Mouse (Mus musculus) frontal cortex, postnatal 10 days (tissue): ENCODE results near the gene Irf2bpl.

Source experiments
- DNase-seq, 2 experiments: peaks; one replicate each; pipeline ENCODE4 v3.0.0; 2022; ENCODE audit warnings: low spot score in 2 of 2, mixed read lengths in 1 of 2

The Irf2bpl gene

GRCm38 (mm10) chr12:86887381-86888129, 3.0 kb upstream of the Irf2bpl start:
- DNase-seq, result no peak

DNA sequence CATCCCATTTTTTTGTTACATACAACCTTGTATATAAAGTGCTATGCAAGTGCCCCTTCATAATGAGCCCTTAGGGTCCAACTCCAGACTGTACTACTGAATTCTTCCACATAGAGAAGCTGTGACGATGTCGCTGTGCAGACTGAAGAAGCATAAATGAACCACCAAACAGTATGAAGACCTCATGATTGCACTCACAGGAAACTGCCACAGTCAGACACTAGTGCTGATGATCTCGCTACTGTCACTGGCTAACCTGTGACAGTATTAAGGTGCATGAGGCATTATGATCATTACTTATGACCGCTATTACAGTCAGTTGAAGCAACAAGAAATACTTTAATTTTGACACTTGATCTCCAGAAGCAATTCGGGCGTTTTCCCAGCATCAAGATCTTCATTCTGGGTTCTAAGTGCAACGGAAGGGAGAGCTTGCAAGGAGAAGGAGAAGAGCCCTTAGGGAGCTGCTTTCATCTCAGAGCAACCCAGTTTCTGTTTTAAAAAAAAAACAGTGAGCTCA, 1.9 kb upstream of the Irf2bpl start:
- DNase-seq, result no peak

GRCm38 (mm10) chr12:86885746-86886145, 1.1 kb upstream of the Irf2bpl start:
- no peak for DNase-seq

DNA sequence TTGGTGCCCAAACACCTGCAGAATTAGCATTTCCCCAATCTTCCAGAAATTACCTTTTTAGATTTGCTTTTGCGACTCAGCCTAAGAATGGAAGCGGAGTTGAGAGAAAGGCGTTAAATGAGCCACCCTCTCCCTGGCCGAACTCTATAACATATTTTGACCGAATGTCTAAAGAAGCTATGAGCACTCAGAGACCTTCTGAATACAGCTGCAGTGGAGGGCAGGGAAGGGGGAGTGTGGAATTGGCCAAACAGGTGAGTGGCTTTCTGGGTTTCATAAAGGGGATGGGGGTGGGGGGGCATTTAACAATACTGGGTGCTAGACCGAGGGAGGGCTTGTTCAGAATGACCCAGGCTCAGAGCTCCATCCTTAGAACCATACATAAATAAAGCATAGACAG, 738 bp upstream of the Irf2bpl start:
- no peak for DNase-seq

DNA sequence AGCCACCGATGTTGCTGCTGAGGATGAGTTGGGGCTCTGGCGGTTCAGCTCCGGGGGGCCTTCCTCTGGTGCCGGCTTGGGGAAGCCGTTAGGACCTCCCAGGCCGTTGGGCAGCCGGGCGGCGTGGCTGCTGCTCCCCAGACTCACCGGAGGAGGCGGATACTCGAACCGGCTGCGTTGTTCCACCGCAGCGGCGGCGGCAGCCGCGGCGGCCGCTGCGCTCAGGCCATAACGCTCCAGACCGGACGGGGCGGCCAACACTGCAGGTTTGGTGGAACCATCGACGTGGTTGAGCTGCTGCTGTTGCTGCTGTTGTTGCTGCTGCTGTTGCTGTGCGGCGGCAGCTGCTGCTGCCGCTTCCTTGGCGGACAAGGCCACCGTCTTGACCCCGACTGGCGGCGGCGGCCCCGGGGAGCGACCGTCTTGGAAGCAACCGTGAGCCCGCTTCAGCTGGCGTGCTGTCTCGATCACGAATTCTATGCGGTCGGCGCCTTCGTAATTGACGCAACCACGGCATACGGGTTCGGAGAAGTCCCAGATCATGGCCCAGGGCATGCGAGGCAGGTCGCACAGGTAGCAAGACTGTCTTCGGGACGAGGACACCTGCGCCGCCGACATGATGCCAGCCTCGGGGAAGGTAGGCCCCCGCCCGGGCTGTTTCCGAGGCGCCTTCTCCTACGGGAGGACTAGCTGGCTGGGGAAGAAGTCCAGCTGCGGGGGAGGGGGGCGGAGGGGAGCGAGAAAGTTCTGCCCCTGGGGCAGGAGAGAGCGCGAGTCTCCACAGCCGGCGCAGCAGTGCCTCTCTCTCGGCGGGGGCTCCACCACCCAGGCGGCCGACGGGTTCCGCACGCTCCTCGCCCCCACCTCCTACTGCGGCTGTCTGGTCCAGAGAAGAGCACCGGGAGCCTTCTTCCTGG, 1.1 kb downstream of the Irf2bpl start:
- peak; percentile 58 to 67 for DNase-seq

DNA sequence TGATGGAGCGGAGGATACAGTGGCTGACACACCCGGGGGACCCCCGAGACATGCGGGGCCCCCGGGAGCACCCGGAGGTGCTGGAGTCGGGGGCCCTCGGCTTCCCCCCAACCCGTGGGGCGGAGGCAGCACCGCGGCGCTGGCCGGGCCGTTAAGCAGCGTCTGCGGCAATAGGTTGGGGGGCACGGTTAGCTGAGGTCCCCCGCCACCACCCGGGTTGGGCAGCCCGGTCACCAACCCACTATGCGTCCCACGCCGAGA, 1.6 kb downstream of the Irf2bpl start:
- no peak for DNase-seq

GRCm38 (mm10) chr12:86882279-86883018, 2.1 kb downstream of the Irf2bpl start:
- DNase-seq, result peak; percentile 74 to 75

- DNase-seq, result no peak
These were observed 2.8 kb downstream of the Irf2bpl start for GRCm38 (mm10) chr12:86881809-86882278.

- DNase-seq, result no peak
These were observed 4.4 kb downstream of the Irf2bpl start for GRCm38 (mm10) chr12:86880090-86880723.

- DNase-seq, result no peak
These were observed 5.0 kb downstream of the Irf2bpl start for GRCm38 (mm10) chr12:86879446-86880085.

GRCm38 (mm10) chr12:86878426-86879353, 5.9 kb downstream of the Irf2bpl start:
- DNase-seq, result no peak

- DNase-seq, result no peak
These were observed 7.6 kb downstream of the Irf2bpl start for GRCm38 (mm10) chr12:86876981-86877380.

- no peak for DNase-seq
These were observed 8.5 kb downstream of the Irf2bpl start for GRCm38 (mm10) chr12:86876116-86876515.

GRCm38 (mm10) chr12:86872335-86873040, 12.1 kb downstream of the Irf2bpl start:
- DNase-seq, result no peak

DNA sequence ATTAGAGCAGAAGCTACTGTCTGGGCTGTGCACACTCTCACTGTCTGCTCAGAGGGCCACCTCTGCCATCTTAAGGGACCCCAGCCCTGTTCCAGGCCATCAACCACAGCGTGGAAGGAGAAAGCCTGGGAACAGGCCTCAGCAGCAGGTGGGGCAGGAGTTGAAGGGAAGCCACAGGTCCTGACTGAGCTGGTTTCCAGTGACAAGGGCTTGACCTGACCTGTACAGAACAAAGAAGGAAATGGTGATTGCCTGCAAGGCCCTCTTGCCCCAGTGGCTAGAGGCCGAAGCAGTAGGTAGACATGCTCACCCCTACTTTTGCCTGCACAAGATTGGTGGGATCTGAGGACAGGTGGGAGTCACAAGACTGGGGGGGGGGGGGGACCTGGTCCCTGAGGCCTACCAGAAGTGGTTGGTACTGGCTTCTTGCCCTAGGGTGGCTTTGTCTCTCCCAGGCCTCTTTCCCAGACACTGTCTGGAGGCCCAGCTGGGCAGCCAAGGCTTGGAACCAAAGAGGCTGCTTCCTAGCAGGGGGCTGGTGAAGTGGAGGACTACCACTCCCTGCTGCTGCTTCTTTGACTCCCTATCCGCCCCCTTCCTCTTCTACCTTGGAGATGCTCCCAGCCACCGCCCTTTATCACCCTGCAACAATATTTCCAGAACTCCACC, 12.8 kb downstream of the Irf2bpl start:
- DNase-seq, result no peak

DNA sequence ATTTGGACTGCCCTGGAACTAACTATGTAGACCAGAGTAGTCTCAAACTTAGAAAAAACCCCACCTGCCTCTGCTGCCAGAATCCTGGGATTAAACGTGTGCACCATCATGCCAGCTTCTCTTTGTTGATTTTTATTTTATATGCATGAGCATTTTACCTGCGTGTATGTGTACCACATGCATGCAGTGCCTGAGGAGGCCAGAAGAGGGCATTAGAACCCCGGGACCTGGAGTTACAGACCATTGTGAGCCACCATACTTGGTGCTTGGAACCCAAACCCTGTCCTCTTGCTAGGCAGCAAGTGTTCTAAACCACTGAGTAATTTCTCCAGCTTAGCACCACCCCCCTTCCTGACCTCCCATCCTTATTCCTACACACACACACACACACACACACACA, 13.6 kb downstream of the Irf2bpl start:
- DNase-seq, result no peak

DNA sequence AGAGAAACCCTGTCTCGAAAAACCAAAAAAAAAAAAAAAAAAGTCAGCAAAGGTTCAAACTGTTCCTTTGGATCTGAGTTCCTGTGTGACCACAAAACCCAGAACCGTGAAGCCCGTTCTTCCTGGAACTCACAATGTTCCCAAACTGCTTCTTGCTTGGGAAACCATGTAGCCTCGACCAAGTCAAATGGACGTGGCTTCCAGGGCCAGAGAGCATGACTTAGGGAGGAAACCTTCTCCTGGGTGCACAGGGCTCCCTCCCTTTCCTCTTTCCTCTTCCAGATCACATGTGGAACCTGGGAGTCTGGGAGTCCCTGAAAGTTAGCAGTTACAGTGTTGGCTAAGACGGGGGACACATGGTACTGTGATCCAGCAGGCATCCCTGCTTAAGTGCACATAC, 14.8 kb downstream of the Irf2bpl start:
- DNase-seq, result no peak

GRCm38 (mm10) chr12:86867271-86868223, 17.1 kb downstream of the Irf2bpl start:
- DNase-seq, result no peak
